ENCODE assay signal across 17 mouse cellular contexts in the genomic region with DNA sequence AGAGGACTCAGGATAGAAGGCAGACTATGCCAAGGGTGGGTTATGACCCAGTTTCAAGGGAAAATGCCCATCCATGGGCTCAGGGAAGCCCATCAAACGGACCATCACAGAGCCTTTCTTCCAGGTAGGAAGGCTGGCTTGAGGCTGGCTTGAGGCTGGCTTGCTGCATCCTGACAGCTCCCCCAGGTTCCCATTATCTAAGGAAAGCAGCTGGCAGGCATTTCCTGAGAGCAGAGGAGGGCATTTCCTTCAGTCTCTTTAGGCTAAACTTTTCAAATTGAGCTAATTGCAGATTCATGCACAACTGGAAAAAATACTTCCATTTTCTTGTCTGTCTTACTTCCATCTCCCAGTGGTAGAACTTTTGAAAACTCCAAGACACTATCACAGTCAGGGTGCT. TPM values are rescaled to one million over a fixed set of nuclear protein-coding genes. Genes with fewer than 3 reads are reported as not detected.
"Had no signal": no experiment of that assay in that cellular context is flagged by ENCODE, and none has a peak within 500 bp of the region (broad histone marks: within the 10 kb centered on the region; RNA-seq: fewer than 3 reads in every experiment).

No protein-coding gene starts in this region.

- H3K4me3 ChIP-seq: left cerebral cortex, adult 2 months; limb, embryonic 10.5 days; lung, embryonic 15.5 days; midbrain, embryonic 10.5 days; myocyte; neural tube, embryonic 15.5 days had no signal

- DNase-seq: kidney, adult 11 months; kidney, adult 9 months; kidney, postnatal 10 days; kidney, postnatal 4 days; midbrain, embryonic 14.5 days; right cerebral cortex, adult 18-20 months; right cerebral cortex, postnatal 25 days; thymus, postnatal 36 days had no signal

- H3K27me3 ChIP-seq: lung, embryonic 15.5 days; neural tube, embryonic 15.5 days had no signal

- H3K4me1 ChIP-seq: limb, embryonic 10.5 days; lung, embryonic 15.5 days; midbrain, embryonic 10.5 days; neural tube, embryonic 15.5 days had no signal

- H3K4me2 ChIP-seq: lung, embryonic 15.5 days; neural tube, embryonic 15.5 days had no signal

- H3K36me3 ChIP-seq: limb, embryonic 10.5 days; lung, embryonic 15.5 days; midbrain, embryonic 10.5 days; neural tube, embryonic 15.5 days had no signal

- H3K9ac ChIP-seq: liver, embryonic 14.5 days; lung, embryonic 15.5 days; neural tube, embryonic 15.5 days had no signal

- H3K27ac ChIP-seq: left cerebral cortex, adult 2 months; limb, embryonic 10.5 days; liver, embryonic 14.5 days; lung, embryonic 15.5 days; macrophage; midbrain, embryonic 10.5 days; neural tube, embryonic 15.5 days had no signal

- H3K9me3 ChIP-seq: limb, embryonic 10.5 days; lung, embryonic 15.5 days; midbrain, embryonic 10.5 days; neural tube, embryonic 15.5 days had no signal

RNA-seq across cellular contexts. Expression of gene Slc24a4, which starts 26.3 kb away (rescaled TPM):
- polyA plus RNA-seq: limb, embryonic 10.5 days; macrophage; small intestine, adult 2 months had no signal
